Mouse (Mus musculus) lung, adult 2 months (tissue): ENCODE results near the gene Smad6.

Experiments
- CTCF ChIP-seq: fragments of 200-500 bp; IDR thresholded peaks from 2 replicates; pipeline ENCODE4 v1.5.1; 2011; ENCODE audit warnings: mild to moderate bottlenecking, low read length, control low read depth; ENCODE audit not compliant: insufficient read depth
- POLR2A ChIP-seq: fragments of 200-500 bp; IDR thresholded peaks from 2 replicates; pipeline ENCODE4 v1.6.1; 2011; ENCODE audit warnings: low read depth, mild to moderate bottlenecking, control low read depth, low read length, borderline replicate concordance; ENCODE audit errors: extremely low read depth

- no peak for TF ChIP-seq CTCF
- no peak for TF ChIP-seq POLR2A
Measured at GRCm38 (mm10) chr9:63972576-63973290, 49.1 kb downstream of the Smad6 start.
